Mouse (Mus musculus): Measurements from ENCODE around the gene Numb. TPM values are rescaled to one million over a fixed set of nuclear protein-coding genes. Genes with fewer than 3 reads are reported as not detected.
"Not testable (repeated sequence)": the region's sequence is repeated elsewhere in the genome, so short reads cannot be mapped to it uniquely, and the experiment has no call there.

The Numb gene
- 10 to 100 TPM; 59.4 to 76.9 TPM for total RNA-seq (2021)

DNA sequence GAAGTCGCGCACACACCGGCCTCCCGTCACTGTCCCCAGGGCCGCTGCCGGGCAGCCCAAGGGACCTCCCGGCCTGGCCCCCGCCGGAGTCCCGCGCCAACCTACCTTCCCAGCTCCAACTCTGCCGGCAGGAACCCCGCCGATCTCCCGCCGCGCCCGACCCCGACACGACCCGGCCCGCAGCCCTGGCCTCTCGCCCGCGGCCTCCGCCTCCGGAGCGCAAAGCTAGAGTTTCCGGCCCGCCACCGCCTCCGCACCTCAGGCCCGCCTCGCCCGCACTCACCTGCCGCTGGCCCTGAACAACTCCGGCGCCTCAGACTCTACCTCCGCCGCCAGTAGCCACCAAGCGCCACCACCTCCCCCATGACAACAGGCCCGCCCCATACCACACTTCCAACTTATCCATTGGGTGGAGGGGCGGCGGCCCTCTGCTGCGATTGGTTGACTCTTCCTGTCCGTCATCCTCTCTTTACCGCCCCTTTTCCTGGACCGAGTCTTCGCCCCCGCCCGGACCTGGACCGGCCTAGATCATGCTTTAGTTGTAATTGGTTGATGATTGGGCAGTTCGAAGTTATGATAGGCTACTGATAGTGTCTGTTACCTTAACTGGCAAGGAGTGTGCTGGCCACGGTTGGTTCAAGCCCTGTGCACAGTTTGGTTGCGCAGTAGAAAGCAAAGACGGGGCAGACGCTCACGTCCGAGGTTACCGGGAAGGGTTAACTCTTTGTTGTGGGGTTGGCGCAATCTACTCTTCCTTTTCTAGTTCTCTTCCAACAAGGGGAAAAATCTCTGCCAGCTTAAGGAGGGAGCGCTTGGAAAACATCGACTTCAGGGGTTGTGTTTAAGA, at the start of gene Numb:
Gene Numb (minus strand): TSS at position 400 of the 847 bp plus-strand sequence.
- intact Hi-C loops (cut with DNase I) = loop anchor here (5.0 kb wide), 1 partner anchor 69 kb away; no protein-coding TSS in a partner anchor

DNA sequence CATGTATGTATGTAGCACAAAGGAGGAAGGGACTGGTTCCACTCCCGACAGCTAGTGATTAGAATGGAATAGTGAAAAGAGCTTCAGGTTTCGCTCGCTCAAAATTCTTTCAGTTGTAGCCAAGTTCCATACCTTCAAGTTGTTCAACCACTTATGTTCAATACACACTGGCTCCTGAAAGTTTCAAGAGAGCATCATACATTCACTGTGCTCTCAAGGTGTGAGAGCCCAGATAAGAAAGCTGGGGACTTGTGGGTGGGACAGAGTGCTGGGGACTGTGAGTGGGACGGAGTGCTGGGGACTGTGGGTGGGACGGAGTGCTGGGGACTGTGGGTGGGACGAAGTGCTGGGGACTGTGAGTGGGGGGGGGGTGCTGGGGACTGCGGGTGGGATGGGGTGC, 43.5 kb upstream of the Numb start:
- intact Hi-C loops (cut with DNase I) = no loop called here
- no peak for DNase-seq (ENCODE audit: low spot score in 2 of 2)

More for the DNA sequence above, at the start of gene Numb:
- peak; percentile 98 to 99 for DNase-seq (ENCODE audit: low spot score in 2 of 2)

- intact Hi-C loops (cut with DNase I) = no loop called here
- DNase-seq (ENCODE audit: low spot score in 2 of 2) = no peak
These were observed 36.5 kb upstream of the Numb start for GRCm38 (mm10) chr12:83958278-83958677.

DNA sequence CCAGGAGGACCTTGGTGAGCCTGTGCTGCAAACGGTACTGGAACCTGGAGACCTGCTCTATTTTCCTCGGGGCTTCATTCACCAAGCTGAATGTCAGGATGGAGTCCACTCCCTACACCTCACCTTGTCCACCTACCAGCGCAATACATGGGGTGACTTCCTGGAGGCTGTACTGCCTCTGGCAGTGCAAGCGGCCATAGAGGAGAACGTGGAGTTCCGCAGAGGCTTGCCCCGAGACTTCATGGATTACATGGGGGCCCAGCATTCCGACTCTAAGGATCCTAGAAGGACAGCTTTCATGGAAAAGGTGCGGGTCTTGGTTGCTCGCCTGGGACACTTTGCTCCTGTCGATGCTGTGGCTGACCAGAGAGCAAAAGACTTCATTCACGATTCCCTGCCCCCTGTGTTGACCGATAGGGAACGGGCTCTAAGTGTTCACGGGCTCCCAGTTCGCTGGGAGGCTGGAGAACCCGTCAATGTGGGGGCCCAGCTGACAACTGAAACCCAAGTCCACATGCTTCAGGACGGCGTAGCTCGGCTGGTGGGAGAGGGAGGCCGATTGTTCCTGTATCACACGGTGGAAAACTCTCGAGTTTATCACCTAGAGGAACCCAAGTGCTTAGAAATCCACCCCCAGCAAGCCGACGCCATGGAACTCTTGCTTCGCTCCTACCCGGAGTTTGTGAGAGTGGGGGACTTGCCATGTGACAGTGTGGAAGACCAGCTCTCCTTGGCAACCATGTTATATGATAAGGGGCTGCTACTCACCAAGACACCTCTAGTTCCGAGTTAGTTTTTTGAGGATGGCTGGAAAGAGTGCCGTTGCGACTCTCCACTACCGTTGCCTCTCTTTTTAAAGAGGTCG, 30.2 kb upstream of the Numb start:
- DNase-seq (ENCODE audit: low spot score in 2 of 2) = no peak
- intact Hi-C loops (cut with DNase I) = no loop called here

- intact Hi-C loops (cut with DNase I) = no loop called here
- DNase-seq (ENCODE audit: low spot score in 2 of 2) = peak; percentile 54 to 74
These were observed 29.3 kb upstream of the Numb start for GRCm38 (mm10) chr12:83950840-83951701.

GRCm38 (mm10) chr12:83950493-83950839, 28.7 kb upstream of the Numb start, which contains the start of gene Riox1:
Gene Riox1 (plus strand): TSS chr12:83950608.
- intact Hi-C loops (cut with DNase I) = no loop called here
- DNase-seq (ENCODE audit: low spot score in 2 of 2) = peak; percentile 86 to 88

- intact Hi-C loops (cut with DNase I) = no loop called here
These were observed 28.2 kb upstream of the Numb start for GRCm38 (mm10) chr12:83949776-83950492.

DNA sequence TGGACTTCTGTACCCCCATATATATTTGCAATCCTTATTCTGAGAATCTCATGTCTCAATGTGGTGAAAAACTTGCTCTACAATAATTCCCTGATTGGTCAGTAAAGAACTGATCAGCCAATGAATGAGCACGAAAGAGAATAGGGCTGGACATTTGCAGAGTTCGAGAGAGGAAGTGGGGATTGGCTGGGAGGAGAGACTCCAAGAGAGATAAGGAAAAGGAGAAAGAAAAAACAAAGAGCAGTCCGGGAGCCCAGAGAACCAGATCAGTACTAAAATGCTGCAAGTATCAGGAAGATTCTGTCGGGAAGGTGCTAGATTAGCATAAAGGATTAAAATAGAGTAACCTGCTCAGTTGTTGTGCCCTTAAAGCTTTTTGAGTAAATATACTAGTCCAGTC, 27.3 kb upstream of the Numb start:
- intact Hi-C loops (cut with DNase I) = no loop called here
- no peak for DNase-seq (ENCODE audit: low spot score in 2 of 2)

More at GRCm38 (mm10) chr12:83949776-83950492, 28.2 kb upstream of the Numb start:
- no peak for DNase-seq (ENCODE audit: low spot score in 2 of 2)

GRCm38 (mm10) chr12:83947260-83947811, 25.6 kb upstream of the Numb start:
- no peak for DNase-seq (ENCODE audit: low spot score in 2 of 2)
- intact Hi-C loops (cut with DNase I) = no loop called here

GRCm38 (mm10) chr12:83941938-83942337, 20.2 kb upstream of the Numb start:
- intact Hi-C loops (cut with DNase I) = no loop called here
- DNase-seq (ENCODE audit: low spot score in 2 of 2) = no peak

DNA sequence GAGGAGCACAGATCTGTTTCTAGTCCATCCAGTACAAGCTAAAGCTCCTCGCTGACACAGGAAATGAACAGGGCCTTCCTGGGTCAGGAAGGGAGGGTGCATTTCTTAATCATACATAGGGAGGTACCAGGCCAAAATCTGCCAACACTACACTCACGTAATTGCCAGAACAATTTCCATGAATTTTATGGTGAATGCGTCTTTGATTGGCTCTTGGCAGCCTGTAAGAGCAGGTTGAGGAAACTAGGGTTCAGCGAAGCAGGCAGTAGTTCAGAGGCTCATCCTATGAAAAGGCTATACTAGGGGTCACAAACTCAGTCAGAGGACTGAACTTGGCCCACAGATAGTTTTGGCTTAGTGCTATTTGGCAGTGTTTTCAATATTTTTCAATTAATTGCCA, 18.3 kb upstream of the Numb start:
- intact Hi-C loops (cut with DNase I) = no loop called here

GRCm38 (mm10) chr12:83939332-83939731, 17.6 kb upstream of the Numb start:
- no peak for DNase-seq (ENCODE audit: low spot score in 2 of 2)
- intact Hi-C loops (cut with DNase I) = loop anchor here (10.0 kb wide), 1 partner anchor 225 kb away; no protein-coding TSS in a partner anchor

More for the DNA sequence above, 18.3 kb upstream of the Numb start:
- no peak for DNase-seq (ENCODE audit: low spot score in 2 of 2)

- not testable (repeated sequence) for DNase-seq (ENCODE audit: low spot score in 2 of 2)
- intact Hi-C loops (cut with DNase I) = loop anchor here (10.0 kb wide), 1 partner anchor 224 kb away; no protein-coding TSS in a partner anchor
These were observed 16.9 kb upstream of the Numb start for GRCm38 (mm10) chr12:83938592-83938991.

DNA sequence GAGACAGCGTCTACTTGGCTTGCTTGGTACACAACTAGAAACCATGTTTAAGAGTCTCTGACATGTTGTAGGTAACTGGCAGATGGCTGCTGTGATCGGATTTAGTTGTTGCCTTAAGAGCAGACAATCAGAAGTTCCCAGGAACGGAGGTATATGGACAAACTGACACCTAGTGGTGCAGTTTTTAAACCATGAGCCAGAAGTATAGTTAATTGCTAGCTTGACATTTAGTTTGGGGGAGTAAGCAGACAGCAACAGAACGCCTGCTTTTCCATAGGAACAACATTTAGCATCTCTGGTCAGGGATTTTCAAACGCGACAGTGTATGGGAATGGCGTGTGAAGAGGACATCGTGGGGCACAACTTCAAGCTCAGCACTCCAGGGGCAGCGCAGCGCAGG, 15.9 kb upstream of the Numb start:
- intact Hi-C loops (cut with DNase I) = loop anchor here (10.0 kb wide), 1 partner anchor 223 kb away; no protein-coding TSS in a partner anchor
- no peak for DNase-seq (ENCODE audit: low spot score in 2 of 2)

DNA sequence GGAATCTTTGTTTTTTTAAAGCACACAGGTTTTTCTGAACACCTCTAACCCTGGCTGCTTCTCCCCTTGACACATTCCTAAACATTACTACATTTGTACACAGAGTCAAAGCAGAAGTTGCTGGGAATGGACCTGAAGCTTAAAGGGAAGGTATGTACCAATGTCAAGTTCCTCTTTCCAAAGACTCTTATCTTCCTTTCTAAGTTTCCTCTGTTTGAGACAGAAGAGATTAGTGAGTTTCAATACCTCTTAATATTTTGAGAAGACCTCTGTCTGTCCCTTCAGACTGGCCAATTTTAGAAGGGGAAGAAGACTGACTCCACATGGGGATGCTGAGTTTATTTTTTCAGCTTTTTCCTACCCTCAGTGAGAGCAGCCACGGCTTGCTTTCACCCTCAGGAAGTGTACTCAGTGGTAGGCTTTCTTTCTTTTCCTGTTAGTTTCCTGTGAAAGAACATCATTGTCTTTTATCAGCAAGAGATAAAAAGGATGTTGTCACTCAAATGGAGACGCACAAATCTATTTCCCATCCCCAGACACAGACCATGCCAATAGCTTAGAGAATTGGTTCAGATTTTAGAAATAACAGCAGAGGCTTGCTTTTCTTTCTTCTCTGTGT, 7.6 kb upstream of the Numb start:
- intact Hi-C loops (cut with DNase I) = no loop called here
- no peak for DNase-seq (ENCODE audit: low spot score in 2 of 2)

- DNase-seq (ENCODE audit: low spot score in 2 of 2) = no peak
- intact Hi-C loops (cut with DNase I) = no loop called here
These were observed 6.0 kb upstream of the Numb start for GRCm38 (mm10) chr12:83927747-83928146.

- intact Hi-C loops (cut with DNase I) = no loop called here
- no peak for DNase-seq (ENCODE audit: low spot score in 2 of 2)
These were observed 4.3 kb upstream of the Numb start for GRCm38 (mm10) chr12:83926061-83926460.

- intact Hi-C loops (cut with DNase I) = no loop called here
- no peak for DNase-seq (ENCODE audit: low spot score in 2 of 2)
These were observed 3.5 kb upstream of the Numb start for GRCm38 (mm10) chr12:83925160-83925703.

Data from left cerebral cortex, postnatal 36 days (tissue).